ENCODE assay signal across 9 mouse cellular contexts in genomic region chr19:18749598-18750339, GRCm38 (mm10). TPM values are rescaled to one million over a fixed set of nuclear protein-coding genes. Genes with fewer than 3 reads are reported as not detected.
A peak's percentile ranks its signal among the peaks of the same experiment; 100 is the strongest.
DNase-seq lines count a peak whose midpoint lies in the region; ATAC-seq and TF ChIP-seq lines count a peak whose summit lies in the region.
"Had no signal": no experiment of that assay in that cellular context is flagged by ENCODE, and none has a peak within 500 bp of the region (broad histone marks: within the 10 kb centered on the region; RNA-seq: fewer than 3 reads in every experiment).

Gene Trpm6 (plus strand): TSS chr19:18749983.

- H3K36me3 ChIP-seq in embryonic facial prominence, embryonic 11.5 days (replicated peaks; ENCODE audit: control insufficient read depth, insufficient read depth, low read depth, low read length), result no peaks in the 10 kb centered on the region
- no peaks in the 10 kb centered on the region for H3K36me3 ChIP-seq in intestine, embryonic 14.5 days (ENCODE audit: control insufficient read depth, insufficient read depth, low read length)
- H3K36me3 ChIP-seq in liver, embryonic 14.5 days (replicated peaks; ENCODE audit: control insufficient read depth, insufficient read depth, low read depth), result no peaks in the 10 kb centered on the region
- H3K36me3 ChIP-seq in neural tube, embryonic 14.5 days (ENCODE audit: control insufficient read depth, insufficient read depth, low read length), result no peaks in the 10 kb centered on the region

- intact Hi-C loops in gastrocnemius, postnatal 14 days (cut with DNase I; ENCODE audit: low total_unique reads), result no loop called here

- peak within 1 kb of the TSS; percentile 51 for H3K9ac ChIP-seq in embryonic facial prominence, embryonic 11.5 days (replicated peaks; ENCODE audit: low read length)
- 0 out of 2 replicates have a peak within 1 kb of the TSS, but pooled peaks have one; percentile 16 for H3K9ac ChIP-seq in intestine, embryonic 14.5 days (ENCODE audit: low read length)
- H3K9ac ChIP-seq in liver, embryonic 14.5 days (replicated peaks), result peak within 1 kb of the TSS; percentile 5; the same call in 1 of the 2 replicates
- H3K9ac ChIP-seq in neural tube, embryonic 14.5 days (replicated peaks; ENCODE audit: low read depth, low read length), result 0 out of 2 replicates have a peak within 1 kb of the TSS, but pooled peaks have one; percentile 4

- H3K27me3 ChIP-seq in embryonic facial prominence, embryonic 11.5 days (ENCODE audit: control insufficient read depth, insufficient read depth, low read length), result peaks cover 4% of the 10 kb centered on the region; the same call in 1 of the 2 replicates
- 0 out of 2 replicates have a peak, but pooled peaks cover 7% of the 10 kb centered on the region for H3K27me3 ChIP-seq in intestine, embryonic 14.5 days (replicated peaks; ENCODE audit: control insufficient read depth, insufficient read depth, low read length)
- peaks cover 9% of the 10 kb centered on the region for H3K27me3 ChIP-seq in liver, embryonic 14.5 days (ENCODE audit: control insufficient read depth, insufficient read depth, low read length)
- no peaks in the 10 kb centered on the region for H3K27me3 ChIP-seq in neural tube, embryonic 14.5 days (ENCODE audit: control insufficient read depth, insufficient read depth, low read length)

- TF ChIP-seq EP300 in liver, embryonic 14.5 days (IDR thresholded peaks at IDR 0.05; ENCODE audit: low read depth), result no peak

- WGBS in embryonic facial prominence, embryonic 11.5 days, result 5% methylated on average over 41 of the region's 41 CpGs
- 6% methylated on average over 41 of the region's 41 CpGs for WGBS in intestine, embryonic 14.5 days
- 5% methylated on average over 41 of the region's 41 CpGs for WGBS in liver, embryonic 14.5 days (ENCODE audit: insufficient replicate concordance)
- WGBS in neural tube, embryonic 14.5 days, result 7% methylated on average over 41 of the region's 41 CpGs

- ATAC-seq in embryonic facial prominence, embryonic 11.5 days (replicated peaks; ENCODE audit: insufficient number of reproducible peaks, low FRiP score, low TSS enrichment, low read depth), result no peak
- ATAC-seq in intestine, embryonic 14.5 days (replicated peaks; ENCODE audit: low FRiP score, low TSS enrichment, low read depth), result peak; percentile 43; the same call in 1 of the 2 replicates
- ATAC-seq in liver, embryonic 14.5 days (ENCODE audit: insufficient read depth), result no peak
- ATAC-seq in neural tube, embryonic 14.5 days (ENCODE audit: low read depth), result no peak

- DNase-seq in gastrocnemius, postnatal 14 days, result peak; percentile 6
- no peak for DNase-seq in gastrocnemius, adult 18-20 months (ENCODE audit: low spot score)
- peak; percentile 27 for DNase-seq in embryonic facial prominence, embryonic 11.5 days (ENCODE audit: low spot score)
- peak; percentile 64 for DNase-seq in intestine, embryonic 14.5 days (ENCODE audit: low spot score)
- DNase-seq in liver, embryonic 14.5 days (ENCODE audit: low read depth in 3 of 3, low spot score in 3 of 3), result no peak
- no peak for DNase-seq in urinary bladder, postnatal 4 days (ENCODE audit: low spot score in 2 of 2)
- DNase-seq in cerebellum, adult 9-10 months, result no peak

- peak within 1 kb of the TSS; percentile 29 for H3K4me3 ChIP-seq in embryonic facial prominence, embryonic 11.5 days (ENCODE audit: low read depth, low read length)
- H3K4me3 ChIP-seq in intestine, embryonic 14.5 days (ENCODE audit: low read depth, low read length), result peak within 1 kb of the TSS; percentile 40
- H3K4me3 ChIP-seq in liver, embryonic 14.5 days (ENCODE audit: insufficient read depth in 1 of 2, low read depth in 2 of 2, low read length in 2 of 2), result peak within 1 kb of the TSS; percentile 20 to 40
- H3K4me3 ChIP-seq in neural tube, embryonic 14.5 days (ENCODE audit: low read depth, low read length), result peak within 1 kb of the TSS; percentile 24; the same call in 1 of the 2 replicates

- peak within 1 kb of the TSS; percentile 74 for H3K4me2 ChIP-seq in embryonic facial prominence, embryonic 11.5 days (ENCODE audit: low read depth, low read length)
- peak within 1 kb of the TSS; percentile 76 for H3K4me2 ChIP-seq in intestine, embryonic 14.5 days (ENCODE audit: low read length)
- peak within 1 kb of the TSS; percentile 59 for H3K4me2 ChIP-seq in liver, embryonic 14.5 days (ENCODE audit: low read depth)
- peak within 1 kb of the TSS; percentile 46 for H3K4me2 ChIP-seq in neural tube, embryonic 14.5 days (ENCODE audit: low read depth, low read length)

- TF ChIP-seq CTCF in liver, embryonic 14.5 days (IDR thresholded peaks at IDR 0.05; ENCODE audit: low read depth), result no peak

- H3K4me1 ChIP-seq in embryonic facial prominence, embryonic 11.5 days (ENCODE audit: control insufficient read depth, insufficient read depth, low read length), result no peaks in the 10 kb centered on the region
- no peaks in the 10 kb centered on the region; the same call in 1 of the 2 replicates for H3K4me1 ChIP-seq in intestine, embryonic 14.5 days (replicated peaks; ENCODE audit: control insufficient read depth, insufficient read depth, low read length)
- no peaks in the 10 kb centered on the region for H3K4me1 ChIP-seq in liver, embryonic 14.5 days (replicated peaks; ENCODE audit: control insufficient read depth in 2 of 2, insufficient read depth in 2 of 2, low read length in 1 of 2)
- H3K4me1 ChIP-seq in neural tube, embryonic 14.5 days (ENCODE audit: control insufficient read depth, insufficient read depth, low read length), result no peaks in the 10 kb centered on the region

- no peaks in the 10 kb centered on the region for H3K9me3 ChIP-seq in embryonic facial prominence, embryonic 11.5 days (replicated peaks; ENCODE audit: control insufficient read depth, low read length)
- H3K9me3 ChIP-seq in intestine, embryonic 14.5 days (ENCODE audit: control insufficient read depth, low read length), result no peaks in the 10 kb centered on the region
- H3K9me3 ChIP-seq in liver, embryonic 14.5 days (ENCODE audit: control insufficient read depth, low read length), result no peaks in the 10 kb centered on the region
- no peaks in the 10 kb centered on the region for H3K9me3 ChIP-seq in neural tube, embryonic 14.5 days (ENCODE audit: control insufficient read depth, low read length)

- H3K27ac ChIP-seq in embryonic facial prominence, embryonic 11.5 days (replicated peaks; ENCODE audit: low read depth, low read length), result no peak within 1 kb of the TSS
- no peak within 1 kb of the TSS for H3K27ac ChIP-seq in intestine, embryonic 14.5 days (ENCODE audit: low read depth)
- no peak within 1 kb of the TSS for H3K27ac ChIP-seq in liver, embryonic 14.5 days
- H3K27ac ChIP-seq in neural tube, embryonic 14.5 days (ENCODE audit: low read depth, low read length), result no peak within 1 kb of the TSS

RNA-seq across cellular contexts. Expression of gene Trpm6, which starts in this region (rescaled TPM):
- total RNA-seq in gastrocnemius, postnatal 14 days (2021), result under 1 TPM; 0.04 to 0.14 TPM
- under 1 TPM; 0.09 to 0.19 TPM for total RNA-seq in gastrocnemius, adult 18-20 months (2021)
- polyA plus RNA-seq in embryonic facial prominence, embryonic 11.5 days (2014; fragmentation: Nextera tagmentation; extraction: Ambion mirVana), result 0.29 and 0.66 TPM in 2 replicates
- polyA plus RNA-seq in intestine, embryonic 14.5 days (2014; fragmentation: Nextera tagmentation; extraction: Ambion mirVana), result 0.11 and 0.15 TPM in 2 replicates
- polyA plus RNA-seq in liver, embryonic 14.5 days (2012; rRNA removed), result 0.01 TPM in 1 of 2 replicates, not detected in the other
- polyA plus RNA-seq in liver, embryonic 14.5 days (2014; fragmentation: Nextera tagmentation; extraction: Ambion mirVana), result not detected in 2 replicates
- polyA plus RNA-seq in neural tube, embryonic 14.5 days (2014; fragmentation: Nextera tagmentation; extraction: Ambion mirVana), result 0.27 and 0.37 TPM in 2 replicates
- total RNA-seq: MEL had no signal

Comparison
In these comparisons a context has a peak if more than half of its experiments do, and no peak if none do; other contexts are left out.
1. Peak in DNase-seq in gastrocnemius, postnatal 14 days; RNA of the gene not detected or under 1 TPM.
2. Peak in DNase-seq, H3K4me3 ChIP-seq, H3K9ac ChIP-seq and H3K4me2 ChIP-seq in embryonic facial prominence, embryonic 11.5 days; RNA of the gene not detected or under 1 TPM.
3. Peak in DNase-seq, ATAC-seq, H3K4me3 ChIP-seq, H3K9ac ChIP-seq and H3K4me2 ChIP-seq in intestine, embryonic 14.5 days; RNA of the gene not detected or under 1 TPM.